Mouse (Mus musculus): ENCODE measurements around the gene Erp29. TPM values are rescaled to one million over a fixed set of nuclear protein-coding genes. Genes with fewer than 3 reads are reported as not detected.
A peak's percentile ranks its signal among the peaks of the same experiment; 100 is the strongest.

The Erp29 gene
- total RNA-seq, 1 experiment = 339 TPM

DNA sequence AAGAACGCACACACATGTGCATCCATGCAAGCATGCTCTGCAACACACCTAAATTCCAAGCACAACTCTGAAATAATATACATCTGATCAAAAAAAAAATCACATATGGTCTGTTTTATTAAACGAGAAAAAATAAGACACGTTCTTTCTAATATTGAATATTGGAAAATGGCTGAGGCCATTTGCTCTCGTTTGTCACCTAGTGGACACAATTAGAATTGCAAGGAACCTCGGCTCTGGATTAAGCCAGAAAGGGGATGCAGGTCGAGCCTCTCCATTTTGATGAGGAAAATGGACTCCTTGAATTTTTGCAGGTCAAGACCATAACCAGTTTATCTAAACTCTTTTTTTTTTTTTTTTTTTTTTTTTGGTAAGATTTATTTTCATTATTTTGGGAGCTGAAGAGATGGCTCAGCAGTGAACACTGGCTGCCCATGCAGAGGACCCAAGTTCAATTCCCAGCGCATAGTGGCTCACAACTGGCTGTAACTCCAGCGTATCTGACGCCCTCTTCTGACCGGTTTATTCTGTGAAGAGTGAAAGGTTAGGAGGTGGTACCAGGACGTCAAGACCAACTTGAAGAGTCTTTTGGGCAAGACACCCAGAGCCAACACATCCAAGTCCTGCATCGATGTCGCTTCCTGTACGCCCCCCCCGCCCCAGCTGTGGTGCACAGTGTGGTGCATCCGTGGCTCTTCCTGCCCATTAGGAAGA, 59.5 kb downstream of the Erp29 start:
- Histone ChIP-seq H3K4me1 (ENCODE audit: control insufficient read depth in 2 of 2, insufficient read depth in 2 of 2, low read length in 2 of 2, poor library complexity in 1 of 2) (peaks cover 0 to 2% of the 10 kb centered on the region in 2 experiments; a peak in 1 of 4 replicates), H3K27ac (ENCODE audit: insufficient read depth, low read depth, low read length, poor library complexity, severe bottlenecking) (no peak overlapping the region), H3K9me3 (ENCODE audit: control insufficient read depth, insufficient read depth, low read depth, low read length) (no peaks in the 10 kb centered on the region), H3K36me3 (ENCODE audit: control insufficient read depth, insufficient read depth, low read length, poor library complexity, severe bottlenecking) (no peaks in the 10 kb centered on the region), H3K9ac (ENCODE audit: insufficient read depth, low read depth, low read length, poor library complexity, severe bottlenecking) (0 out of 2 replicates have a peak overlapping the region, but pooled peaks have one; percentile 28), H3K4me3 (ENCODE audit: insufficient read depth in 1 of 2, low read depth in 1 of 2, low read length in 2 of 2, poor library complexity in 1 of 2, severe bottlenecking in 1 of 2) (peak overlapping the region in 1 of 2 experiments; percentile 19; a peak in 2 of 4 replicates)
- DNase-seq (ENCODE audit: low read depth, low spot score) = peak; percentile 61
- no peak for TF ChIP-seq ZNF384 (IDR thresholded peaks at IDR 0.05; ENCODE audit: low read depth, low read length)
- no peak for TF ChIP-seq ZC3H11A (IDR thresholded peaks at IDR 0.05; ENCODE audit: borderline replicate concordance, low read depth, low read length)
- no peak for TF ChIP-seq MAFK (IDR thresholded peaks at IDR 0.05; ENCODE audit: insufficient read depth, low read depth, low read length)
- no peak for TF ChIP-seq CHD2 (IDR thresholded peaks at IDR 0.05; ENCODE audit: low read depth, low read length)
- TF ChIP-seq HCFC1 (IDR thresholded peaks at IDR 0.05; ENCODE audit: borderline replicate concordance, insufficient read depth, low read length) = no peak
- in situ Hi-C loops (cut with MboI; ENCODE audit: low sequenced_read_pairs in 2 of 2, unreplicated experiment in 2 of 2) = no loop called here

DNA sequence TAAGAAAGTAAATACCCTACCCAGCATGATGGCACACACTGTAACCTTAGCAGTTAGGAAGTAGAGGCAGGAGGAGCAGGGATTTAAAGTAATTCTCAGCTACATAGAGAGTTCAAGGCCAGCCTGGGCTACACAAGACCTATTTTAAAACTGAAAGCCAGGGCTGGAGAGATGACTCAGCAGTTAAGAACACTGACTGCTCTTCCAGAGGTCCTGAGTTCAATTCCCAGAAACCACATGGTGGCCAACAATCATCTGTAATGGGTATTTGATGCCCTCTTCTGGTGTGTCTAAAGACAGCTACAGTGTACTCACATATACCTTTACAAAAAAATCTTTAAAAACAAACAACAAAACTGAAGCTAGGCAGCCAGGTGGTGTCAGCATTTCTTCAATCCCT, 62.6 kb downstream of the Erp29 start:
- Histone ChIP-seq H3K4me3 (ENCODE audit: insufficient read depth in 1 of 2, low read depth in 1 of 2, low read length in 2 of 2, poor library complexity in 1 of 2, severe bottlenecking in 1 of 2) (no peak overlapping the region), H3K36me3 (ENCODE audit: control insufficient read depth, insufficient read depth, low read length, poor library complexity, severe bottlenecking) (no peaks in the 10 kb centered on the region), H3K9me3 (ENCODE audit: control insufficient read depth, insufficient read depth, low read depth, low read length) (no peaks in the 10 kb centered on the region), H3K27ac (ENCODE audit: insufficient read depth, low read depth, low read length, poor library complexity, severe bottlenecking) (no peak overlapping the region), H3K4me1 (ENCODE audit: control insufficient read depth in 2 of 2, insufficient read depth in 2 of 2, low read length in 2 of 2, poor library complexity in 1 of 2) (peaks cover 2 to 3% of the 10 kb centered on the region in 2 experiments; a peak in 2 of 4 replicates), H3K9ac (ENCODE audit: insufficient read depth, low read depth, low read length, poor library complexity, severe bottlenecking) (no peak overlapping the region)
- no peak for DNase-seq (ENCODE audit: low read depth, low spot score)
- TF ChIP-seq ZC3H11A (IDR thresholded peaks at IDR 0.05; ENCODE audit: borderline replicate concordance, low read depth, low read length) (no peak), MAFK (IDR thresholded peaks at IDR 0.05; ENCODE audit: insufficient read depth, low read depth, low read length) (no peak), CHD2 (IDR thresholded peaks at IDR 0.05; ENCODE audit: low read depth, low read length) (no peak), ZNF384 (IDR thresholded peaks at IDR 0.05; ENCODE audit: low read depth, low read length) (no peak), HCFC1 (IDR thresholded peaks at IDR 0.05; ENCODE audit: borderline replicate concordance, insufficient read depth, low read length) (no peak)
- in situ Hi-C loops (cut with MboI; ENCODE audit: low sequenced_read_pairs in 2 of 2, unreplicated experiment in 2 of 2) = loop anchor here in 1 of 2 experiments (10.0 kb wide), 1 partner anchor 175 kb away; no protein-coding TSS in a partner anchor

GRCm38 (mm10) chr5:121389106-121389505, 63.2 kb downstream of the Erp29 start:
- Histone ChIP-seq H3K27ac (ENCODE audit: insufficient read depth, low read depth, low read length, poor library complexity, severe bottlenecking) (no peak overlapping the region), H3K9me3 (ENCODE audit: control insufficient read depth, insufficient read depth, low read depth, low read length) (no peaks in the 10 kb centered on the region), H3K4me1 (ENCODE audit: control insufficient read depth in 2 of 2, insufficient read depth in 2 of 2, low read length in 2 of 2, poor library complexity in 1 of 2) (peaks cover 2 to 4% of the 10 kb centered on the region in 2 experiments; a peak in 2 of 4 replicates), H3K4me3 (ENCODE audit: insufficient read depth in 1 of 2, low read depth in 1 of 2, low read length in 2 of 2, poor library complexity in 1 of 2, severe bottlenecking in 1 of 2) (no peak overlapping the region), H3K36me3 (ENCODE audit: control insufficient read depth, insufficient read depth, low read length, poor library complexity, severe bottlenecking) (no peaks in the 10 kb centered on the region), H3K9ac (ENCODE audit: insufficient read depth, low read depth, low read length, poor library complexity, severe bottlenecking) (no peak overlapping the region)
- in situ Hi-C loops (cut with MboI; ENCODE audit: low sequenced_read_pairs in 2 of 2, unreplicated experiment in 2 of 2) = loop anchor here in 1 of 2 experiments (10.0 kb wide), 1 partner anchor 174 kb away; no protein-coding TSS in a partner anchor
- TF ChIP-seq ZNF384 (IDR thresholded peaks at IDR 0.05; ENCODE audit: low read depth, low read length) (no peak), MAFK (IDR thresholded peaks at IDR 0.05; ENCODE audit: insufficient read depth, low read depth, low read length) (no peak), HCFC1 (IDR thresholded peaks at IDR 0.05; ENCODE audit: borderline replicate concordance, insufficient read depth, low read length) (no peak), ZC3H11A (IDR thresholded peaks at IDR 0.05; ENCODE audit: borderline replicate concordance, low read depth, low read length) (no peak), CHD2 (IDR thresholded peaks at IDR 0.05; ENCODE audit: low read depth, low read length) (no peak)
- DNase-seq (ENCODE audit: low read depth, low spot score) = no peak

DNA sequence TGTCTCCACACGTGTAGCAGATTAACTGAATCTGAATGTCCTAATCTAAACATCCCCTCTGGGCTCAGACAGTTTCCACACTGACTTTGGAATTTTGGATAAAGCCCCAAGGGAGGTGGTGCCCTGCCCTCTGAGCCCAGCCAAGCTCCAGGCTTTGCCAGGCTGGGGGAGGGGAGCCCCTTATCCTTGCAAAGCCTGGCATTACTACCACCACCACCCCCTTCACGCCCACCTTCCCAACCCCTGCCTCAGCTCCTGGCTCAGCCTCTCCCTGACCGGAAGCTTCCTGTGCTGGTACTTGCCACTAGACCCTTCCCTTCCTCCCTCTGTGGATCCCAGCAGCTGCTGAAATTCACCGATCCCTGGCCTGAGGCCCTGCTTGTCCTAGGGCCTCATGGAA, 65.2 kb downstream of the Erp29 start:
- TF ChIP-seq MAFK (IDR thresholded peaks at IDR 0.05; ENCODE audit: insufficient read depth, low read depth, low read length) (no peak), CHD2 (IDR thresholded peaks at IDR 0.05; ENCODE audit: low read depth, low read length) (no peak), HCFC1 (IDR thresholded peaks at IDR 0.05; ENCODE audit: borderline replicate concordance, insufficient read depth, low read length) (no peak), ZNF384 (IDR thresholded peaks at IDR 0.05; ENCODE audit: low read depth, low read length) (no peak)
- in situ Hi-C loops (cut with MboI; ENCODE audit: low sequenced_read_pairs in 2 of 2, unreplicated experiment in 2 of 2) = loop anchor here in 1 of 2 experiments (10.0 kb wide), 1 partner anchor 172 kb away; no protein-coding TSS in a partner anchor
- Histone ChIP-seq H3K27ac (ENCODE audit: insufficient read depth, low read depth, low read length, poor library complexity, severe bottlenecking) (no peak overlapping the region), H3K9ac (ENCODE audit: insufficient read depth, low read depth, low read length, poor library complexity, severe bottlenecking) (no peak overlapping the region), H3K4me3 (ENCODE audit: insufficient read depth in 1 of 2, low read depth in 1 of 2, low read length in 2 of 2, poor library complexity in 1 of 2, severe bottlenecking in 1 of 2) (no peak overlapping the region), H3K4me1 (ENCODE audit: control insufficient read depth in 2 of 2, insufficient read depth in 2 of 2, low read length in 2 of 2, poor library complexity in 1 of 2) (peaks cover 0 to 4% of the 10 kb centered on the region in 2 experiments; a peak in 1 of 4 replicates), H3K9me3 (ENCODE audit: control insufficient read depth, insufficient read depth, low read depth, low read length) (no peaks in the 10 kb centered on the region), H3K36me3 (ENCODE audit: control insufficient read depth, insufficient read depth, low read length, poor library complexity, severe bottlenecking) (no peaks in the 10 kb centered on the region)
- DNase-seq (ENCODE audit: low read depth, low spot score) = no peak
